Mouse (Mus musculus): ENCODE results near the gene Tmem242. TPM values are rescaled to one million over a fixed set of nuclear protein-coding genes. Genes with fewer than 3 reads are reported as not detected.

The Tmem242 gene
- 122 and 134 TPM in 2 replicates for polyA plus RNA-seq (2015; fragmentation: Nextera tagmentation; extraction: Ambion mirVana)

GRCm38 (mm10) chr17:5440159-5440971, at the start of gene Tmem242:
TSS of gene Tmem242 (minus strand) at chr17:5440259.

GRCm38 (mm10) chr17:5418545-5418944, 21.5 kb downstream of the Tmem242 start, which contains the start of gene Ldhal6b:
TSS of gene Ldhal6b (minus strand) at chr17:5418767.

Small RNA genes within 50 kb of the gene (microRNA-seq; reads per million reads assigned to microRNA genes)
- gene Gm22475, result 0 reads per million in 2 experiments

Other genes with a start within 250 kb of the Tmem242 start
- gene Ldhal6b, start 21.5 kb downstream of the Tmem242 start, polyA plus RNA-seq (2015; fragmentation: Nextera tagmentation; extraction: Ambion mirVana), result not detected in 2 replicates
- gene Zdhhc14, start 52.3 kb upstream of the Tmem242 start, polyA plus RNA-seq (2015; fragmentation: Nextera tagmentation; extraction: Ambion mirVana), result 1.7 and 2.6 TPM in 2 replicates